Mouse (Mus musculus): ENCODE measurements around the gene Gja1. TPM values are rescaled to one million over a fixed set of nuclear protein-coding genes. Genes with fewer than 3 reads are reported as not detected.
A peak's percentile ranks its signal among the peaks of the same experiment; 100 is the strongest.

Gja1 gene
- polyA plus RNA-seq, 1 experiment, result 83.2 TPM

- H3K4me1 ChIP-seq (ENCODE audit: control insufficient read depth, insufficient read depth, low read length), result no peaks in the 10 kb centered on the region
- TF ChIP-seq CTCF (IDR thresholded peaks at IDR 0.05; ENCODE audit: extremely low read depth, insufficient read depth, low read length), result no peak
- no peak for TF ChIP-seq POLR2A (IDR thresholded peaks at IDR 0.05; ENCODE audit: extremely low read depth, insufficient read depth, low read length)
- no peak overlapping the region for H3K27ac ChIP-seq (ENCODE audit: insufficient read depth, low read length)
- no peak overlapping the region for H3K4me3 ChIP-seq (ENCODE audit: insufficient read depth, low read length)
Observed at GRCm38 (mm10) chr10:56406386-56407130, 29.4 kb downstream of the Gja1 start.

GRCm38 (mm10) chr10:56415894-56416570 lies 38.9 kb downstream of the Gja1 start:
- TF ChIP-seq CTCF (IDR thresholded peaks at IDR 0.05; ENCODE audit: extremely low read depth, insufficient read depth, low read length), result no peak
- no peak for TF ChIP-seq POLR2A (IDR thresholded peaks at IDR 0.05; ENCODE audit: extremely low read depth, insufficient read depth, low read length)
- no peak overlapping the region for H3K4me3 ChIP-seq (ENCODE audit: insufficient read depth, low read length)
- no peaks in the 10 kb centered on the region for H3K4me1 ChIP-seq (ENCODE audit: control insufficient read depth, insufficient read depth, low read length)
- H3K27ac ChIP-seq (ENCODE audit: insufficient read depth, low read length), result no peak overlapping the region

- no peak overlapping the region for H3K4me3 ChIP-seq (ENCODE audit: insufficient read depth, low read length)
- no peak for TF ChIP-seq POLR2A (IDR thresholded peaks at IDR 0.05; ENCODE audit: extremely low read depth, insufficient read depth, low read length)
- no peak for TF ChIP-seq CTCF (IDR thresholded peaks at IDR 0.05; ENCODE audit: extremely low read depth, insufficient read depth, low read length)
- H3K4me1 ChIP-seq (ENCODE audit: control insufficient read depth, insufficient read depth, low read length), result no peaks in the 10 kb centered on the region
- H3K27ac ChIP-seq (ENCODE audit: insufficient read depth, low read length), result no peak overlapping the region
Observed at GRCm38 (mm10) chr10:56422518-56422917, 45.4 kb downstream of the Gja1 start.

- no peaks in the 10 kb centered on the region for H3K4me1 ChIP-seq (ENCODE audit: control insufficient read depth, insufficient read depth, low read length)
- H3K27ac ChIP-seq (ENCODE audit: insufficient read depth, low read length), result no peak overlapping the region
- no peak for TF ChIP-seq POLR2A (IDR thresholded peaks at IDR 0.05; ENCODE audit: extremely low read depth, insufficient read depth, low read length)
- TF ChIP-seq CTCF (IDR thresholded peaks at IDR 0.05; ENCODE audit: extremely low read depth, insufficient read depth, low read length), result no peak
- H3K4me3 ChIP-seq (ENCODE audit: insufficient read depth, low read length), result no peak overlapping the region
Observed at GRCm38 (mm10) chr10:56425016-56425798, 48.1 kb downstream of the Gja1 start.

- H3K4me3 ChIP-seq (ENCODE audit: insufficient read depth, low read length), result no peak overlapping the region
- no peak for TF ChIP-seq POLR2A (IDR thresholded peaks at IDR 0.05; ENCODE audit: extremely low read depth, insufficient read depth, low read length)
- TF ChIP-seq CTCF (IDR thresholded peaks at IDR 0.05; ENCODE audit: extremely low read depth, insufficient read depth, low read length), result no peak
- H3K4me1 ChIP-seq (ENCODE audit: control insufficient read depth, insufficient read depth, low read length), result no peaks in the 10 kb centered on the region
- no peak overlapping the region for H3K27ac ChIP-seq (ENCODE audit: insufficient read depth, low read length)
Observed at GRCm38 (mm10) chr10:56426369-56426768, 49.2 kb downstream of the Gja1 start.

GRCm38 (mm10) chr10:56427382-56427781 lies 50.3 kb downstream of the Gja1 start:
- H3K4me3 ChIP-seq (ENCODE audit: insufficient read depth, low read length), result no peak overlapping the region
- TF ChIP-seq CTCF (IDR thresholded peaks at IDR 0.05; ENCODE audit: extremely low read depth, insufficient read depth, low read length), result no peak
- no peaks in the 10 kb centered on the region for H3K4me1 ChIP-seq (ENCODE audit: control insufficient read depth, insufficient read depth, low read length)
- no peak overlapping the region for H3K27ac ChIP-seq (ENCODE audit: insufficient read depth, low read length)

- no peak overlapping the region for H3K27ac ChIP-seq (ENCODE audit: insufficient read depth, low read length)
- H3K4me1 ChIP-seq (ENCODE audit: control insufficient read depth, insufficient read depth, low read length), result no peaks in the 10 kb centered on the region
- H3K4me3 ChIP-seq (ENCODE audit: insufficient read depth, low read length), result no peak overlapping the region
- TF ChIP-seq POLR2A (IDR thresholded peaks at IDR 0.05; ENCODE audit: extremely low read depth, insufficient read depth, low read length) (no peak), CTCF (IDR thresholded peaks at IDR 0.05; ENCODE audit: extremely low read depth, insufficient read depth, low read length) (no peak)
Observed at GRCm38 (mm10) chr10:56427827-56428226, 50.7 kb downstream of the Gja1 start.

GRCm38 (mm10) chr10:56429011-56429410 lies 51.9 kb downstream of the Gja1 start:
- TF ChIP-seq CTCF (IDR thresholded peaks at IDR 0.05; ENCODE audit: extremely low read depth, insufficient read depth, low read length), result no peak
- no peak for TF ChIP-seq POLR2A (IDR thresholded peaks at IDR 0.05; ENCODE audit: extremely low read depth, insufficient read depth, low read length)
- Histone ChIP-seq H3K27ac (ENCODE audit: insufficient read depth, low read length) (no peak overlapping the region), H3K4me1 (ENCODE audit: control insufficient read depth, insufficient read depth, low read length) (no peaks in the 10 kb centered on the region), H3K4me3 (ENCODE audit: insufficient read depth, low read length) (no peak overlapping the region)

- Histone ChIP-seq H3K4me1 (ENCODE audit: control insufficient read depth, insufficient read depth, low read length) (no peaks in the 10 kb centered on the region), H3K27ac (ENCODE audit: insufficient read depth, low read length) (no peak overlapping the region), H3K4me3 (ENCODE audit: insufficient read depth, low read length) (0 out of 2 replicates have a peak overlapping the region, but pooled peaks have one; percentile 4)
- TF ChIP-seq CTCF (IDR thresholded peaks at IDR 0.05; ENCODE audit: extremely low read depth, insufficient read depth, low read length) (no peak), POLR2A (IDR thresholded peaks at IDR 0.05; ENCODE audit: extremely low read depth, insufficient read depth, low read length) (no peak)
Observed at GRCm38 (mm10) chr10:56431600-56432389, 54.7 kb downstream of the Gja1 start.
